Mouse (Mus musculus): Measurements from ENCODE around the gene Ptpn11.

DNA sequence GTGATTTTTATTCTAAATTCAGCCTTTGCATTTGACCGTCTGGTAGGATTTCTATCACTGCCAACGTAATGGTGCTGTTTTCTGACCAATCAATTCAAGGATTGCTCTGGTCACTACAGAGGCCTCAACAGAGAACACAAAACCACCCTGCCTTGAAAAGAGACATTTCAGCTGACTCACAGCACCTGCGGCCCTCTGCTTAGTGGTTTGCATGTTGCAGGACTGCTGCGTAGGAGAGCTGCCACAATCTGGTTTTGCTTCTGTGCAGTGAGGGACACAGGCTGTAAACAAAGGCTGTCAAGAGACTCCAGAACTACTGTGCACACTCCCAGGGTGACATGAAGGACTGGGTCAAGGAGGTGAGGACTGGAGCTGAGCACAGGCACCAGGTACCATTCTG, 40.5 kb downstream of the Ptpn11 start:
- TF ChIP-seq E2F4 (IDR thresholded peaks at IDR 0.05; ENCODE audit: insufficient read depth): no peak
- TF ChIP-seq POLR2A (IDR thresholded peaks at IDR 0.05; ENCODE audit: insufficient read length, low read depth): no peak
- no peak for TF ChIP-seq REST (IDR thresholded peaks at IDR 0.05; ENCODE audit: insufficient read depth, insufficient read length)
- TF ChIP-seq CEBPB (IDR thresholded peaks at IDR 0.05; ENCODE audit: insufficient read depth, poor library complexity, severe bottlenecking): no peak
- TF ChIP-seq TCF12 (IDR thresholded peaks at IDR 0.05; ENCODE audit: insufficient read depth, poor library complexity, severe bottlenecking): no peak
- TF ChIP-seq POLR2AphosphoS2 (IDR thresholded peaks at IDR 0.05; ENCODE audit: insufficient read length, low read depth): no peak
- no peak for TF ChIP-seq USF1 (IDR thresholded peaks at IDR 0.05; ENCODE audit: low read depth)
- no peak for TF ChIP-seq TCF3 (IDR thresholded peaks at IDR 0.05; ENCODE audit: insufficient read length, low read depth)
- no peak for TF ChIP-seq MYOD1 (IDR thresholded peaks at IDR 0.05; ENCODE audit: control insufficient read depth in 1 of 3, insufficient read length in 2 of 3, low read depth in 2 of 3)
- no peak for TF ChIP-seq MAX (IDR thresholded peaks at IDR 0.05; ENCODE audit: low read depth)

Data from myocyte (in vitro differentiated cells).